Mouse (Mus musculus) heart, embryonic 15.5 days (tissue): ENCODE measurements around the gene Limk2. TPM values are rescaled to one million over a fixed set of nuclear protein-coding genes. Genes with fewer than 3 reads are reported as not detected.

ENCODE experiments used
- ATAC-seq: fragments of 200-750 bp; cut with Nextera tagmentation; replicated peaks from 2 replicates; pipeline ENCODE4 v1.8.0; 2017; ENCODE audit warnings: low read depth, moderate TSS enrichment; ENCODE audit not compliant: insufficient number of reproducible peaks, insufficient read depth, low FRiP score
- H3K27ac ChIP-seq: fragments of 300-500 bp; sonication (generic); 2 replicates; pipeline ENCODE4 v1.5.1; 2015; ENCODE audit warnings: mild to moderate bottlenecking, inconsistent platforms
- H3K27me3 ChIP-seq: fragments of 300-500 bp; sonication (generic); 2 replicates; pipeline ENCODE4 v1.6.1; 2015; ENCODE audit warnings: inconsistent platforms
- H3K36me3 ChIP-seq: fragments of 300-500 bp; sonication (generic); 2 replicates; pipeline ENCODE4 v1.6.1; 2015; ENCODE audit warnings: mild to moderate bottlenecking, inconsistent platforms
- H3K4me1 ChIP-seq: fragments of 300-500 bp; sonication (generic); replicated peaks from 2 replicates; pipeline ENCODE4 v1.6.1; 2015; ENCODE audit warnings: inconsistent platforms
- H3K4me2 ChIP-seq: fragments of 300-500 bp; sonication (generic); 2 replicates; pipeline ENCODE4 v1.6.1; 2015; ENCODE audit warnings: inconsistent platforms, mild to moderate bottlenecking, moderate library complexity
- H3K4me3 ChIP-seq: fragments of 300-500 bp; sonication (generic); 2 replicates; pipeline ENCODE4 v1.5.1; 2015; ENCODE audit warnings: mild to moderate bottlenecking, inconsistent platforms
- H3K9ac ChIP-seq: fragments of 300-500 bp; sonication (generic); 2 replicates; pipeline ENCODE4 v1.6.1; 2015; ENCODE audit warnings: mild to moderate bottlenecking, inconsistent platforms
- H3K9me3 ChIP-seq: fragments of 300-500 bp; sonication (generic); replicated peaks from 2 replicates; pipeline ENCODE4 v1.6.1; 2016; ENCODE audit warnings: inconsistent platforms
- WGBS: fragments of 180-500 bp; shearing (Covaris S2); methylation state at CpG from one replicate; pipeline ENCODE4 v1.1.7; 2015; ENCODE audit warnings: mixed read lengths; 5-methylcytosine and 5-hydroxymethylcytosine counted together
- polyA plus RNA-seq: library from polyadenylated mRNA; unstranded; fragments of >200 nt; fragmentation: Nextera tagmentation; extraction: Ambion mirVana; gene quantifications from 2 replicates; pipeline ENCODE4 v1.2.1, GENCODE M21; 2015

The Limk2 gene
- polyA plus RNA-seq, 1 experiment from 2014 or later, result 42.3 TPM

- H3K9me3 ChIP-seq, result no peaks in the 10 kb centered on the region
- peaks cover 46% of the 10 kb centered on the region for H3K36me3 ChIP-seq
- ATAC-seq, result no peak
- H3K27me3 ChIP-seq, result no peaks in the 10 kb centered on the region
- no peak overlapping the region for H3K4me2 ChIP-seq
- no peak overlapping the region for H3K9ac ChIP-seq
- no peak overlapping the region for H3K27ac ChIP-seq
- H3K4me1 ChIP-seq, result peaks cover 22% of the 10 kb centered on the region
- 90% methylated on average over 7 of the region's 7 CpGs for WGBS
- no peak overlapping the region for H3K4me3 ChIP-seq
These were observed 62.6 kb downstream of the Limk2 start for GRCm38 (mm10) chr11:3346351-3346750.

GRCm38 (mm10) chr11:3344916-3345315 is 64.1 kb downstream of the Limk2 start:
- no peak overlapping the region for H3K4me3 ChIP-seq
- H3K36me3 ChIP-seq, result peaks cover 36% of the 10 kb centered on the region
- no peaks in the 10 kb centered on the region for H3K27me3 ChIP-seq
- H3K9ac ChIP-seq, result no peak overlapping the region
- H3K4me1 ChIP-seq, result peaks cover 22% of the 10 kb centered on the region
- H3K4me2 ChIP-seq, result no peak overlapping the region
- H3K27ac ChIP-seq, result no peak overlapping the region
- WGBS, result 98% methylated on average over 3 of the region's 3 CpGs
- no peak for ATAC-seq
- H3K9me3 ChIP-seq, result no peaks in the 10 kb centered on the region

GRCm38 (mm10) chr11:3341476-3341875 is 67.5 kb downstream of the Limk2 start:
- no peak overlapping the region for H3K4me3 ChIP-seq
- H3K4me1 ChIP-seq, result peaks cover 15% of the 10 kb centered on the region
- H3K4me2 ChIP-seq, result no peak overlapping the region
- H3K9ac ChIP-seq, result no peak overlapping the region
- H3K9me3 ChIP-seq, result no peaks in the 10 kb centered on the region
- H3K36me3 ChIP-seq, result peaks cover 34% of the 10 kb centered on the region
- no peaks in the 10 kb centered on the region for H3K27me3 ChIP-seq
- no peak for ATAC-seq
- WGBS, result 82% methylated on average over 5 of the region's 5 CpGs
- no peak overlapping the region for H3K27ac ChIP-seq

DNA sequence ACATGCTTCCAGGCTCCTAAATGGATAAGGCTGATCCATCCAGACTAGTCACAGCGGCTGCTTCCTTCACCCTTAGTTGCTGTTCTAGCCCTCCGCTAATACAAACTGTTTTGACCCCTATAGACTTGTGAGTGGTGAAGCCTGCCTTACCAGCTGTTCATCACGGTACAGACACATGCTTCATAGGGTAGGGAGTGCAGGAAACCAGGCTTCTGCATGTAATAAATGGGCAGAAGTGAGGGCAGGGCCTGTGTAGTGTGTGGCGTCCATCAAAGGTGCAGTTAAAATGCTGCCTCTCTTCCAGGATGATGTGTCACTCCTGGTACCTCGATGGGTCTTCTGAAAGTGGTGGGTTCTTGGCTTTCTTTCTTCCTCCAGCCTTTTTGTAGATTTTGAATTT is 71.0 kb downstream of the Limk2 start:
- WGBS, result 57% methylated on average over 5 of the region's 5 CpGs
- H3K9me3 ChIP-seq, result no peaks in the 10 kb centered on the region
- H3K4me3 ChIP-seq, result no peak overlapping the region
- H3K36me3 ChIP-seq, result peaks cover 16% of the 10 kb centered on the region
- peak overlapping the region; percentile 78 for H3K27ac ChIP-seq
- H3K9ac ChIP-seq, result no peak overlapping the region
- H3K27me3 ChIP-seq, result no peaks in the 10 kb centered on the region
- peak; percentile 7; the same call in 1 of the 2 replicates for ATAC-seq
- H3K4me1 ChIP-seq, result peaks cover 44% of the 10 kb centered on the region
- peak overlapping the region; percentile 7; the same call in 1 of the 2 replicates for H3K4me2 ChIP-seq

DNA sequence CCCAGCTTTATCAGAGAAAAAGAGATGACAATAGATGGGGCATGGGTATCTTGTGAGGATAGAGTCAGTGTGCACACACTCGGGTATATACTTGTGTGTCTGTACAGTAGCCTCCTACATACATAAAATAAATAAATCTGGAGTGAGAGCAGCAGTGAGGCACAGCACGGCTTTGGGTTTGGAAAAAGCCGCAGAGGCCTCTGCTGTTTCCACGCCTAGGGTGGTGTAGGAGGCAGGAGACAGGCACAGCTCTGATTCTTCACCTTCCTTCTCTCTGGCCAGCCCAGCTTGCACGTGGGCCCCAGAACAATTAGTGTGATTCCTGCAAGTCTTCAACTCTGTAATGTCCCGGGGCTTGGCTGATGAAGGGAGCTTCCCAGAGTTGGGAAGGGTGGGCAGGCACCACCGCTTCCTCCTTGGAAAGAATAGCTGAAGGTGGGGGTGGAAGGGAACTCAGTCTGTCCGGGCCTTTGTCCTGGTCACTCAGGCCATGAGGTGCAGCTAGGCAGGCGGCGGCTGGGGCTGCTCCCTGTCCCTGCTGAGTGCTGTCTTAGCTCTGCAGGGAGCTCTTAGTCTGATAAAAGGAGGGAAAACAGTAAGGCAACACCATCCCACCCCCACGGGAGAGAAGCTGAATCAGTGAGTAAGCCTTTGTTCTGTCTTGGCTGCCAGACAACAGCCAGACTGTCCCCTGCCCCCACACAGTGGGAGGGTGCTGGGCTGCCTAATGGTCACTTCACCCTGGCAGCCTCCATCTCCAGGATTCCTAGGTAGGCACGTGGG is 71.6 kb downstream of the Limk2 start:
- H3K27me3 ChIP-seq, result no peaks in the 10 kb centered on the region
- peaks cover 16% of the 10 kb centered on the region for H3K36me3 ChIP-seq
- ATAC-seq, result peak; percentile 60
- H3K4me3 ChIP-seq, result no peak overlapping the region
- WGBS, result 14% methylated on average over 12 of the region's 12 CpGs
- peak overlapping the region; percentile 7; the same call in 1 of the 2 replicates for H3K4me2 ChIP-seq
- peaks cover 50% of the 10 kb centered on the region for H3K4me1 ChIP-seq
- 0 out of 2 replicates have a peak overlapping the region, but pooled peaks have one; percentile 14 for H3K9ac ChIP-seq
- peak overlapping the region; percentile 78 for H3K27ac ChIP-seq
- H3K9me3 ChIP-seq, result no peaks in the 10 kb centered on the region

DNA sequence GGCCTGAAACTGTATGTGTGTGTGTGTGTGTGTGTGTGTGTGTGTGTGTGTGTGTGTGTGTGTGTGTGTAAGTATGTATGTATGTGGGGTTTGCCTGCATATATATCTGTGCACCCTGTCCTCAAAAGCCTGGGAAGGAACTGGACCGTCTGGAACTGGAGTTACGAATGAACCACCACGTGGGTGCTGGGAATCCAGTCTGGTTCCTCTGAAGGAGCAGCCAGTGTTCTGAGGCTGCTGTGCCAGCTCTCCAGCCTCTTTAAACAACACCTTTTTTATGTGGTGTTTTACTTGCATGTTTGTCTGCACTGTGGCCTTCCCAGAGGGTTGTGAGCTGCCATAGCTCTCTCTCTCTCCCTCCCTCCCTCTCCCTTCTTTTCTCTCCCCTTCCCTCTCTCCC is 72.4 kb downstream of the Limk2 start:
- Histone ChIP-seq H3K4me3 (no peak overlapping the region), H3K27ac (peak overlapping the region; percentile 78; the same call in 1 of the 2 replicates), H3K9me3 (no peaks in the 10 kb centered on the region), H3K27me3 (no peaks in the 10 kb centered on the region), H3K4me1 (peaks cover 55% of the 10 kb centered on the region), H3K9ac (no peak overlapping the region), H3K4me2 (no peak overlapping the region), H3K36me3 (peaks cover 13% of the 10 kb centered on the region)
- no peak for ATAC-seq
- 55% methylated on average over 3 of the region's 3 CpGs for WGBS

GRCm38 (mm10) chr11:3335651-3336216 is 73.3 kb downstream of the Limk2 start:
- no peak for ATAC-seq
- H3K4me3 ChIP-seq, result no peak overlapping the region
- peak overlapping the region; percentile 59 for H3K27ac ChIP-seq
- H3K9me3 ChIP-seq, result no peaks in the 10 kb centered on the region
- peak overlapping the region; percentile 16; the same call in 1 of the 2 replicates for H3K9ac ChIP-seq
- H3K4me2 ChIP-seq, result peak overlapping the region; percentile 28; the same call in 1 of the 2 replicates
- peaks cover 55% of the 10 kb centered on the region for H3K4me1 ChIP-seq
- 21% methylated on average over 11 of the region's 11 CpGs for WGBS
- H3K27me3 ChIP-seq, result no peaks in the 10 kb centered on the region
- H3K36me3 ChIP-seq, result peaks cover 11% of the 10 kb centered on the region

GRCm38 (mm10) chr11:3334711-3335316 is 74.2 kb downstream of the Limk2 start:
- Histone ChIP-seq H3K9ac (0 out of 2 replicates have a peak overlapping the region, but pooled peaks have one; percentile 11), H3K4me1 (peaks cover 60% of the 10 kb centered on the region), H3K36me3 (peaks cover 11% of the 10 kb centered on the region), H3K9me3 (no peaks in the 10 kb centered on the region), H3K27me3 (no peaks in the 10 kb centered on the region), H3K4me3 (no peak overlapping the region), H3K4me2 (0 out of 2 replicates have a peak overlapping the region, but pooled peaks have one; percentile 28), H3K27ac (peak overlapping the region; percentile 59)
- WGBS, result 31% methylated on average over 9 of the region's 9 CpGs
- no peak for ATAC-seq

- Histone ChIP-seq H3K4me3 (no peak overlapping the region), H3K9me3 (no peaks in the 10 kb centered on the region), H3K27me3 (no peaks in the 10 kb centered on the region), H3K9ac (no peak overlapping the region), H3K36me3 (peaks cover 11% of the 10 kb centered on the region), H3K4me2 (no peak overlapping the region), H3K27ac (no peak overlapping the region), H3K4me1 (peaks cover 65% of the 10 kb centered on the region)
- WGBS, result 82% methylated on average over 11 of the region's 11 CpGs
- no peak for ATAC-seq
These were observed 74.8 kb downstream of the Limk2 start for GRCm38 (mm10) chr11:3334141-3334710.

- WGBS, result 89% methylated on average over 11 of the region's 11 CpGs
- H3K4me2 ChIP-seq, result peak overlapping the region; percentile 99; the same call in 1 of the 2 replicates
- H3K27ac ChIP-seq, result peak overlapping the region; percentile 88; the same call in 1 of the 2 replicates
- H3K9me3 ChIP-seq, result no peaks in the 10 kb centered on the region
- no peak overlapping the region for H3K4me3 ChIP-seq
- no peak overlapping the region for H3K9ac ChIP-seq
- no peaks in the 10 kb centered on the region for H3K27me3 ChIP-seq
- H3K4me1 ChIP-seq, result peaks cover 70% of the 10 kb centered on the region
- no peak for ATAC-seq
- peaks cover 11% of the 10 kb centered on the region for H3K36me3 ChIP-seq
These were observed 75.8 kb downstream of the Limk2 start for GRCm38 (mm10) chr11:3333111-3333695.
